Mouse (Mus musculus): ENCODE data around the gene Il10.

GRCm38 (mm10) chr1:130993574-130994154 is 26.0 kb upstream of the Il10 start:
- TF ChIP-seq USF1 (IDR thresholded peaks at IDR 0.05; ENCODE audit: low read depth, low read length) (peak; percentile 58), CTCF (conservative IDR thresholded peaks at IDR 0.05 in 1 of 2, IDR thresholded peaks at IDR 0.05 in 1 of 2; ENCODE audit: low read depth in 2 of 2, low read length in 2 of 2) (no peak), MEF2A (IDR thresholded peaks at IDR 0.05; ENCODE audit: borderline replicate concordance, low read depth, low read length) (peak; percentile 90), EP300 (IDR thresholded peaks at IDR 0.05; ENCODE audit: low read length) (peak; percentile 93), MAFK (IDR thresholded peaks at IDR 0.05; ENCODE audit: insufficient replicate concordance, low read length) (peak; percentile 87), POLR2A (IDR thresholded peaks at IDR 0.05; ENCODE audit: low read depth, low read length) (peak; percentile 37)
